Mouse (Mus musculus) forebrain, postnatal 0 days (tissue): ENCODE measurements at regions not wholly inside any gene's neighbourhood (a gene's known extent, or its start where the extent isn't known, plus 50 kb on each side); places are given as distances from the start of the nearest gene placed in this dataset.

Source experiments
- ATAC-seq: fragments of 200-750 bp; cut with Nextera tagmentation; 2 replicates; pipeline ENCODE4 v1.8.0; 2017; ENCODE audit warnings: mild to moderate bottlenecking, moderate library complexity
- DNase-seq: peaks from one replicate; pipeline ENCODE4 v3.0.0-alpha.2; 2015
- H3K27ac ChIP-seq: fragments of 300-500 bp; sonication (generic); 2 replicates; pipeline ENCODE4 v1.5.1; 2014; ENCODE audit warnings: low read depth, mild to moderate bottlenecking, antibody characterized with exemption, low read length, moderate library complexity, mixed read lengths
- H3K27me3 ChIP-seq: fragments of 300-500 bp; sonication (generic); 2 replicates; pipeline ENCODE4 v1.6.1; 2014; ENCODE audit warnings: mild to moderate bottlenecking, low read length, mixed read lengths; ENCODE audit not compliant: insufficient read depth
- H3K36me3 ChIP-seq: fragments of 300-500 bp; sonication (generic); 2 replicates; pipeline ENCODE4 v1.6.1; 2014; ENCODE audit warnings: mild to moderate bottlenecking, moderate library complexity; ENCODE audit not compliant: insufficient read depth
- H3K4me1 ChIP-seq: fragments of 300-500 bp; sonication (generic); 2 replicates; pipeline ENCODE4 v1.6.1; 2014; ENCODE audit warnings: antibody characterized with exemption; ENCODE audit not compliant: insufficient read depth
- H3K4me2 ChIP-seq: fragments of 300-500 bp; sonication (generic); 2 replicates; pipeline ENCODE4 v1.6.1; 2014; ENCODE audit warnings: low read depth, mild to moderate bottlenecking, moderate library complexity
- H3K4me3 ChIP-seq: fragments of 300-500 bp; sonication (generic); 2 replicates; pipeline ENCODE4 v1.5.1; 2014; ENCODE audit warnings: low read depth, low read length, mixed read lengths
- H3K9ac ChIP-seq: fragments of 300-500 bp; sonication (generic); 2 replicates; pipeline ENCODE4 v1.6.1; 2014; ENCODE audit warnings: mild to moderate bottlenecking
- H3K9me3 ChIP-seq: fragments of 300-500 bp; sonication (generic); 2 replicates; pipeline ENCODE4 v1.6.1; 2016; ENCODE audit warnings: low read length
- CTCF ChIP-seq: sonication (generic); IDR thresholded peaks from 2 replicates; pipeline ENCODE4 v1.5.1; 2016; ENCODE audit warnings: antibody characterized with exemption, control low read depth, low read depth
- WGBS: fragments of 180-500 bp; shearing (Covaris S2); extraction: QIAGEN DNeasy Blood & Tissue Kit; methylation state at CpG from one replicate; pipeline ENCODE4 v1.1.7; 2014; 5-methylcytosine and 5-hydroxymethylcytosine counted together

- Histone ChIP-seq H3K27ac (no peak overlapping the region), H3K9ac (no peak overlapping the region), H3K4me2 (no peak overlapping the region), H3K4me3 (no peak overlapping the region), H3K27me3 (no peaks in the 10 kb centered on the region), H3K36me3 (no peaks in the 10 kb centered on the region), H3K9me3 (no peaks in the 10 kb centered on the region), H3K4me1 (no peaks in the 10 kb centered on the region)
- no peak for TF ChIP-seq CTCF
- DNase-seq: peak; percentile 18
- 67% methylated on average over 1 of the region's 1 CpGs for WGBS
- peak; percentile 53 for ATAC-seq
Observed at GRCm38 (mm10) chr16:74984207-74984606, 572.6 kb upstream of the Robo2 start.

GRCm38 (mm10) chr16:74966099-74966498, 554.5 kb upstream of the Robo2 start:
- Histone ChIP-seq H3K4me3 (no peak overlapping the region), H3K4me1 (no peaks in the 10 kb centered on the region), H3K9ac (no peak overlapping the region), H3K4me2 (no peak overlapping the region), H3K27me3 (no peaks in the 10 kb centered on the region), H3K27ac (no peak overlapping the region), H3K9me3 (no peaks in the 10 kb centered on the region), H3K36me3 (no peaks in the 10 kb centered on the region)
- DNase-seq (no peak), ATAC-seq (no peak)
- no peak for TF ChIP-seq CTCF
- WGBS: 88% methylated on average over 4 of the region's 4 CpGs

DNA sequence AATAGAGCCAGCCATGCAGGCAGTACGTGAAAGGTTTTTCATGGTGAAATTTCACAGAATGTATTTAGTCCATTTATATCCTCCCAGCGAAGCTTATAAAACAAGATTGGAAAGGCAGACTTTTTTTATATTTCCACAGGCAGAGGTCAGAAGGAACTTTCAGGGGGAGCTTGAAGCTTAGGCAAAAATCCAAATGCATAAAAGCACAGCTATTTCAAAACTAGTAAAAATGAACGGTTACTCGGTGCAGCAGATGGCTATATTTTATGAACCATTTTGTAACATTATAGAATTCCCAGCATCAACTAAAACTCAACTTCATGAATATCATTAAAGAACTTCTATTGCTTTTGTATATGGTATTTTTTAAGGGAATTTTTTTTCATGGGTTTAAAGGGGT, 518.1 kb upstream of the Robo2 start:
- H3K4me3 ChIP-seq: no peak overlapping the region
- DNase-seq (peak; percentile 4), ATAC-seq (no peak)
- H3K36me3 ChIP-seq: no peaks in the 10 kb centered on the region
- 56% methylated on average over 4 of the region's 4 CpGs for WGBS
- no peaks in the 10 kb centered on the region for H3K9me3 ChIP-seq
- no peaks in the 10 kb centered on the region for H3K27me3 ChIP-seq
- no peaks in the 10 kb centered on the region for H3K4me1 ChIP-seq
- no peak for TF ChIP-seq CTCF
- H3K9ac ChIP-seq: no peak overlapping the region
- no peak overlapping the region for H3K27ac ChIP-seq
- H3K4me2 ChIP-seq: no peak overlapping the region

GRCm38 (mm10) chr16:74900835-74901234, 489.2 kb upstream of the Robo2 start:
- ATAC-seq (peak; percentile 82), DNase-seq (peak; percentile 60)
- Histone ChIP-seq H3K27ac (no peak overlapping the region), H3K4me3 (no peak overlapping the region), H3K4me2 (0 out of 2 replicates have a peak overlapping the region, but pooled peaks have one; percentile 10), H3K9me3 (no peaks in the 10 kb centered on the region), H3K9ac (no peak overlapping the region), H3K36me3 (no peaks in the 10 kb centered on the region), H3K4me1 (no peaks in the 10 kb centered on the region), H3K27me3 (no peaks in the 10 kb centered on the region)
- no peak for TF ChIP-seq CTCF
- WGBS: 28% methylated on average over 7 of the region's 7 CpGs

- no peaks in the 10 kb centered on the region for H3K36me3 ChIP-seq
- H3K9me3 ChIP-seq: no peaks in the 10 kb centered on the region
- no peak overlapping the region for H3K4me2 ChIP-seq
- 27% methylated on average over 1 of the region's 1 CpGs for WGBS
- no peaks in the 10 kb centered on the region for H3K4me1 ChIP-seq
- no peak overlapping the region for H3K4me3 ChIP-seq
- DNase-seq: no peak
- no peak for ATAC-seq
- TF ChIP-seq CTCF: no peak
- H3K9ac ChIP-seq: no peak overlapping the region
- no peaks in the 10 kb centered on the region for H3K27me3 ChIP-seq
- H3K27ac ChIP-seq: no peak overlapping the region
Observed at GRCm38 (mm10) chr16:74887724-74888123, 476.1 kb upstream of the Robo2 start.

DNA sequence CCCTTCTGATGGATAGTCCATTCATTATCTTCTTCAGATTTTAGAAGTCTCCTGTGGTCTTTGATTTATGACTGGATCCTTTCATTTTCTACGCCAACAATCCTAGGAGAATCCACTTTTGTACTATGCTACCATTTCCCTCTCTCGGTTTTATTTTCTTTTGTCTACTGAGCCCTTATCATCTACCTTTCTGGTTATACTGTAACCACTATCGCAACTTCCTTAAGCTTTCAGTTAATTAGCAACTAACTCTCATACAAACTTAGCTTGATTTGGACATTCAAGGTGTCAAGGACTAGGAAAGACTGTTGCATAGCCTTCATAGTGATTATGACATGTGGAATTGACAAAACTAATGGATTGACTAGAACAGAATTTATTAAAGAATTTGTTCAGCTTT, 467.0 kb upstream of the Robo2 start:
- no peaks in the 10 kb centered on the region for H3K9me3 ChIP-seq
- WGBS: 96% methylated on average over 3 of the region's 3 CpGs

DNA sequence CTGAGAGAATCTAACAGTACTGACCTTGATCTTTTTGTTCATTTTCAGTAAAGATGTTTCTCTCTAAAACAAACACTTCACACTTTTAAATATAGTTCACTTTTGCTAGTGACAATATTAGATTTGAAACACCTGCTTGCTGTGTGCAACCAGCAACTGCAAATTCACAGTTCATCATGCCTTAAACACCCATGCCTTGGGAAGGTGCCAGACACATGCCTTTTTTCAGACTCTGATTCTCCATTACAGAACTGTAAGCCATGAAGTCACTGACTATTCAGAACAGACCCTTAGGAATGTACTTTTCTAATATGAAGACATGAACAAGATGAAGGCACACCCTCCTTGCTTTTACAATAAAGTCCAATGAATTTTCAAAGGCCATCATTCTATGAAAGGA, 462.1 kb upstream of the Robo2 start:
- no peak overlapping the region for H3K27ac ChIP-seq
- no peaks in the 10 kb centered on the region for H3K36me3 ChIP-seq
- no peaks in the 10 kb centered on the region for H3K9me3 ChIP-seq
- no peaks in the 10 kb centered on the region for H3K4me1 ChIP-seq
- no peak overlapping the region for H3K9ac ChIP-seq
- no peak overlapping the region for H3K4me3 ChIP-seq
- ATAC-seq (no peak), DNase-seq (no peak)
- H3K27me3 ChIP-seq: no peaks in the 10 kb centered on the region
- TF ChIP-seq CTCF: no peak
- H3K4me2 ChIP-seq: no peak overlapping the region

More for the DNA sequence above, 467.0 kb upstream of the Robo2 start:
- Histone ChIP-seq H3K27me3 (no peaks in the 10 kb centered on the region), H3K4me1 (no peaks in the 10 kb centered on the region), H3K27ac (no peak overlapping the region), H3K4me2 (no peak overlapping the region), H3K4me3 (no peak overlapping the region), H3K9ac (no peak overlapping the region), H3K36me3 (no peaks in the 10 kb centered on the region)
- no peak for TF ChIP-seq CTCF
- DNase-seq (no peak), ATAC-seq (no peak)

DNA sequence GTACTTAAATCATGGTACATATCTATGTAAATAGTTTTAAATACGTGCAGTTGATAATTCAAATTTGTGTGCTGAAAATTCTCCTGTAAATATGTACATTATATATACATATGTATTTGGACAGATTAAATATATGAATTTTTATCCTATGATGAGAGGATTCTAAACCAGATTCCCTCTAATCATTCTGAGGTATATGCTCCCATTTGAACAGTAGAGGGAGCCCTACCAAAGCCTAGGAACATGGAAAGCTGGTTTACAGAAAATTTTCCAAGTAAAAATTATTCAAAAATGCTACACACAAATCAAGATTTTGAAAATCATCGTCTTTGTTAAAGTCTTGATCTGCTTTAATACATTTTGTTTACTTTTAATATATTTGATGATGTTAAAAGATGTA, 446.1 kb upstream of the Robo2 start:
- no peak overlapping the region for H3K4me2 ChIP-seq
- peak; percentile 76 for TF ChIP-seq CTCF
- no peak overlapping the region for H3K9ac ChIP-seq
- ATAC-seq (no peak), DNase-seq (peak; percentile 61)
- H3K9me3 ChIP-seq: no peaks in the 10 kb centered on the region
- H3K27ac ChIP-seq: no peak overlapping the region
- 14% methylated on average over 2 of the region's 2 CpGs for WGBS
- H3K4me3 ChIP-seq: no peak overlapping the region
- H3K36me3 ChIP-seq: no peaks in the 10 kb centered on the region
- H3K27me3 ChIP-seq: no peaks in the 10 kb centered on the region
- no peaks in the 10 kb centered on the region for H3K4me1 ChIP-seq
